Mouse (Mus musculus) kidney, adult 9 months (tissue): ENCODE measurements around the gene Clec12a.
"Not testable (repeated sequence)": the region's sequence is repeated elsewhere in the genome, so short reads cannot be mapped to it uniquely, and the experiment has no call there.

ENCODE experiments used
- DNase-seq: peaks from one replicate; pipeline ENCODE4 v3.0.0; 2022

The Clec12a gene

DNA sequence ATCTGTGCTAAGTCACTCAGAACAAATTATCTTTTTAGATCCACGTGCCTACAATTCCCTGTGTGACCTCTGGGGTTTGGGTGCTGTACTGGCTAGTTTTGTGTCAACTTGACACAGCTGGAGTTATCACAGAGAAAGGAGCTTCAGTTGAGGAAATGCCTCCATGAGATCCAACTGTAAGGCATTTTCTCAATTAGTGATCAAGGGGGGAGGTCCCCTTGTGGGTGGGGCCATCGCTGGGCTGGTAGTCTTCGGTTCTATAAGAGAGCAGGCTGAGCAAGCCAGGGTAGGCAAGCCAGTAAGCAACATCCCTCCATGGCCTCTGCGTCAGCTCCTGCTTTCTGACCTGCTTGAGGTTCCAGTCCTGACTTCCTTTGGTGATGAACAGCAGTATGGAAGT is at the start of gene Clec12a:
Gene Clec12a, plus strand, starts transcription at position 301 of the 400 bp plus-strand sequence.
- not testable (repeated sequence) for DNase-seq

DNA sequence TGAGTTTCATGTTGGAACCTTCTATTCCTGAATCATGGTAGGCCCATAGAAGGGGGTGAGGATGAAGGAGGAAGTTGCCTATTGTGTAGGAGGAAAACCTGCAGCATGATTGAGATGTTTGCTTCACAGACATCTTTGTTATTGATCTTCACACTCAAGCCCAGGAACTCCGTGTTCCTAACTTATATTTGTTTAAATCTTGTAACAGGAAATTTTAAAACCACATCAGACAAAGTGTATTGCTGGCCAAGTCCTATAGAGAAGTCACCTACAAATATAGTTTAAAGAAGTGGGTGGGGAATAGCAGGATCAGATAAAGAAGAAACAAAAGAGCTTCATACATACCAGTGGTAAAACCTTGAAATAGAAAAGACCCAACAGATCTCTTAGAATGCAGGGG is 38.3 kb upstream of the Clec12a start:
- DNase-seq: no peak

DNA sequence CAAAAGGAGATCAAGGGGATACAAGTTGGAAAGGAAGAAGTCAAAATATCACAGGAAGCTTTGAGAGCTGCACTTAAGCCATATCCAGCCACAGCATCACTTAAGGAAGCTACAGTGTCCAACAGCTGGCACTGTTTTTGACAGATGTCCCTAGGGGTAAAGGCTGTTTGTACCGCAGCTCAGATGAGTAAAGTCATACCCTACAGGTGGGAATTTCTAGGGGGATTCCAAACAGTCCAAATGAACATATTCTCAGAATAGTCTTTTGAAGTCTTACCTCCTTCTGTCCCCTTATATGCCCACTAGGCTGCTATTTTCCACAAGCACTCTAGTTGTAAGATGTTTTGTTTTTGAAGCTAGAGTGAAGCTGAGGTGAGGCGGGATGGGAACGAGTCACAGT is 30.0 kb upstream of the Clec12a start:
- no peak for DNase-seq

DNA sequence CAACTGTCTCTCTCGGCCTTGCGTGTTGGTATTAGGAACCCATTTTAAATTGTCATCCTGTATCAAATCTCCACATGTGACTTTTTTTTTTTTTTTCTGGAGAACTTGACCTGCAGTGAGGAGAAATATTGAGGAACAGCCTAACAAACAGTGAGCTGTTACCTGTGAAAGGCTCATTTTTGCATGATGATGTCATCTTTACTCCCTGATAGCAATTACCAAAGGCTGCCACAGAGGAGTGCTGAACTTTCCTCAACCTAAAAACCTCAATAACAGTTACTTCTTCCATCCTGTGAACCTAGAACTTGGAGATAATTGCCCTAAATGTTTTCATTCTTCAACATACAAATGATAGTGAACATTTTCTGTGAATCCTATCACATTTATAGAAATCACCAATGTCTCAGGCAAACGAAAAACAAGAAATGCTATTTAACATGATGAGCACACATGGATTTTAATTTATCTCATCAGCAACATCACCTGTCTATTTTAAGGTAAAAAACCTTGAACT is 27.8 kb upstream of the Clec12a start:
- DNase-seq: no peak

DNA sequence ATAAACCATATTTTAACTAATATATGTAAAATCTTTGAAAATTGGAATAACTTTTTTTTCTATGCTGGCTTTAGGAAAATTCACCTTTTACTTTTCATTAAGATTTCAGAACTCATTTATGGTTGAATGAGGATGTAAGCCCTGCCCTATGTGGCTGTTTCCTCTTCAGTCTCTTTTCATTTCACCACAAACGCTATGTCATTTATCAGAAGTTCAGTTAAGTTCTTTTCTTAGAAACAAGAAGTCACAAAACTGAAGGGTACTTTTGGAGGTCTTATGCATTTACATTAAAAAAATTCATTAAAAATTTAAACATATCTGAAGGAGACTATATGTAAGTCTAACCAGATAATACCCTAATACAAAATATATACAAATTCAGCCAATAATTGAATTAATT is 26.8 kb upstream of the Clec12a start:
- DNase-seq: no peak

DNA sequence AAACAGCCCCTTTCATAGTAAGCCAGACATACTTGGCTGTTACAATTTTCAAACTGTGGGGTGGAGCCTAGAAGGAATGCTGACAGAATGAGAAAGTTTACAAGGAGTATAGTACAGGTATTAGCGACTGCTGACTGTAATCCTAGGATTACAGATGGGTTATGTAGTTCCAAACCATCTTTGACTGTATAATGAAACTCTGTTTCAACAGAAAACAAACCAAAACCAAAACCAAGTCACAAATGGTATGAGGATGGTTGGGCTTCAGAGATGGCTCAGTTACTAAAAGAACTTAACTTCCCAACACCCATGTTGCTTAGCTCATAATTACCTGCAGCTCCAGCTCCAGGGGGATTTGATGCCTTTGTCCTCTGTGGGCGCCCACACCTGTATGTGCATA is 26.0 kb upstream of the Clec12a start:
- DNase-seq: no peak

GRCm38 (mm10) chr6:129318395-129318794 is 24.1 kb upstream of the Clec12a start:
- no peak for DNase-seq

- no peak for DNase-seq
Observed at GRCm38 (mm10) chr6:129319331-129319730, 23.2 kb upstream of the Clec12a start.

DNA sequence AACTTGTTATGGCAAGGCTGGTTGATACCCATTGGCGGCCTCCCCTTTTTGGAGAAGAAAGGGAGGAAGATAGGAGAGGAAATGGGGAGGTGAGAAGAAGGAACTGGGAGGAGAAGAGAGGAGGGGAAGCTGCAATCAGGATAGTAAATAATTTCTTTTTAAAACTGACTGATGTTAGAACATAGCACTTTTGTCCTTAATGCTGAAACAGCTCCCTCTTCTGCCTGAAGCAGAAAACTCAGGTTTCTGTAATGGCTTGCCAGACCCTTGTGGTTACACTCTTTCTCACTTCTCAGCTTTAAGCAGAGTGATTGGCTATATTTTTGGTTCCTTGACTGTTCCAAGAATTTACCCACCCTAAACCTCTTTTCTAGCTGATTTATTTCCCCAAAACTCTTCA is 16.5 kb upstream of the Clec12a start:
- DNase-seq: no peak

- DNase-seq: no peak
Observed at GRCm38 (mm10) chr6:129326568-129327150, 15.8 kb upstream of the Clec12a start.

DNA sequence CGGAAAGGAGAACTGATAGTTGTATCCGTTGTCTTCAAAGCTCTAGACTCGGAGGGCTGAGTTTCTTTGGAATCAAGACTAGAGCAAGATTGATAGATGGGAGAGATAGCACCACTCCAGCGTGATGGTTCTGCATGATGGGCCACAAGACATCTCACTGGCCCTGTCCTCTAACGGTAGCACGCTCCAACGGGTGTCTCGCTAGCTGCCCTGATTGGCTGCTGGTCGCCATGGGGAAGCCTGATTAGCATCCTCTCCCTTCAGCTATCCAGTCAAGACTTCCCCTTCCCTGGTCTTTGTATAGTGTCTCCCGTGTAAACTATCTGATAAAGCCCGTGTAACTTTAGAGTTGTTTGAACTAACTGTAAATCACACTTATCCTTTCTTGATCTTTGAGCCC is 10.9 kb upstream of the Clec12a start, which contains the start of gene 4922502D21Rik:
Gene 4922502D21Rik, minus strand, starts transcription at position 187 of the 400 bp plus-strand sequence.
- no peak for DNase-seq

GRCm38 (mm10) chr6:129333674-129334078 is 8.8 kb upstream of the Clec12a start:
- DNase-seq: peak; percentile 57

GRCm38 (mm10) chr6:129337751-129338150 is 4.7 kb upstream of the Clec12a start:
- DNase-seq: no peak

GRCm38 (mm10) chr6:129344408-129344807 is 1.9 kb downstream of the Clec12a start:
- no peak for DNase-seq

DNA sequence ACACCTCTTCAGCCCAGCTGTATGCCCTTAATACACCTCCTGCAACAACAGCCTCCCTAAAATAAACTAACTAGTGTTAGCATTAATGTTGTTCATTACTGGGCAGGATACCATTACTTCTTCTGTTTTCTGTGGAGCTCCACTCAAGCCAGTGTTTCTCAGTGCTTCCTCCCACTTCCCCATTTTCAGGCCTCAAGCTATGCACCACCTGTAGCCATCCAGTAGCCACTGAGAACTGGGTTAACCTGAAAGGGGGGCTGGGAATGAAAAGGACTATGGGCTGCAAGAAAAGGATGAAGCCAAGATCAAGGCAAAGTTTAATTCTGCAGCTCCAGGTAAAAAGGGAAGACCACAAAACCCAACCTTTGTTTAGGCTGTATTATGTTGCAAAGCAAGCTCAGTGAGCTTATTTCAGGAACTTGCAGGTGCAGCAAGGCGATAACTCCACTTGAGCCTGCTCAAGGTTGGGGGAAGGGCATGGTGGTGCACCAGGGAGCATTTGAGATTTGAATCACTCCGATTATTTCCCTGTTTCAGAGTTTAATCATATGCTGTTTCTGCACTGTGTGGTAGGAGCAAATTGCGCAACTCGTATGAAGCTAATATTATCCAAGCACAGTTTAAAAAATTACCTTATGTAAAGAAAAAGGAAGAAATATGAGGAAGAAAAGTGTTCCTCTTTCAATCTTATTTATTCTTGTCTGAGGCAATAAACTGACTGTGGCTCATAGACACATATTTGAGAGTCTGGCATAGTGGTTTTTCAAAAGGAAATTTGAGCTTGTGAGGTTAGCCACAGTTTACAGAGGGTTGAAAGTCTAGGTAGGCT is 7.2 kb downstream of the Clec12a start:
- DNase-seq: peak; percentile 27

DNA sequence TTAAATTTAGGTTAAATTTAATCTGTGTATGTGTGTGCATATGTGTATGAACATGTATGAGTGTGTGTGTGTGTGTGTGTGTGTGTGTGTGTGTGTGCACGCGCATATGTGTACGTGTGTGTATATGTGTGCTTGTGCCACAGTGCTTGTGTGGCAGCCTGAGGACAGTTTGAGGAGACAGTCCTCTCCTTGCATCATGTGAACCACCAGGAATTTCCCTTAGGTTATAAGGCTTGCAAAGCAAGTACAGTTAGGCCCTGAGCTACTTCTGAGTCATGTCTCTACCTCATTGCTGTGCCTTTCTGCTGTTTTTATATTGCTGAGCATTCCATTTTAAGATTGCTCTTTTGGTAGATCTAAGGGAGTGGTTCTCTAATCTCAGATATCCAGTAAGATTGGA is 8.6 kb downstream of the Clec12a start:
- DNase-seq: no peak

- DNase-seq: no peak
Observed at GRCm38 (mm10) chr6:129355774-129356173, 13.3 kb downstream of the Clec12a start.

- DNase-seq: no peak
Observed at GRCm38 (mm10) chr6:129356430-129356829, 13.9 kb downstream of the Clec12a start.

DNA sequence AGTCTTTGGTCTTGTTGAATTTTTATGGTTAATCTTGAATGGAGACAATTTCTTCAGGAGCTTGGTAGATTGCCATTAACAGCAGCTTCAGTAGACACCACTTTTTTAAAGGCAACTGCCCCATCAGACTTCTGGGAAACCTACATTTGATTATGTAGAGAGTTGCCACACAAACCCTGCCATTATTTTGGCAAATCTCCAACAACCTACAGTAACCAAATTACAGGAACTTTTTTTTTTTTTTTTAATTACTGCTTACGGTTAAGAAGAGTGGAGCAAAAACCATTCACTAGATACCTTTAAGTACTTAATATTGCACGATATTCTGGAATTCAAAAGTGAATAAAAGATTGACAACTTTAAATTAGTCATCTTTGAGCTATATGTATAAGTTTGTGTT is 17.0 kb downstream of the Clec12a start:
- DNase-seq: no peak

DNA sequence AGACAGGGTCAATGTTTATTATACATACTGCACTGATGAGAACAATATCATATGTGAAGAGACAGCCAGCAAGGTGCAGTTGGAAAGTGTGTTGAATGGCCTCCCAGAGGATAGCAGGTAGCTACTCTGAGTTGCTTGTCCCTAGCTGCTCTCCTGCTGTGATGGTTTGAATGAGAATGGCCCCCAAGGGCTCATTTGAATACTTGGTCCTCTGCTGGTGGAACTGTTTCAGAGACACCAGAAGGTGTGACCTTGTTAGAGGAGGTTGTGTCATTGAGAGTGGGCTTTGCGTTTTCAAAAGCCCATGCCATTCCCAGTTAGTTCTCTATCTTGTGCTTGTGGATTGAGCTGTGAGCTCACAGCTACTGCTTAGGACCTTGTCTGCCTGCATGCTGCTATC is 21.5 kb downstream of the Clec12a start:
- no peak for DNase-seq

- peak; percentile 41 for DNase-seq
Observed at GRCm38 (mm10) chr6:129365959-129366359, 23.5 kb downstream of the Clec12a start.

- no peak for DNase-seq
Observed at GRCm38 (mm10) chr6:129369374-129370132, 27.1 kb downstream of the Clec12a start.

GRCm38 (mm10) chr6:129374937-129375471 is 32.5 kb downstream of the Clec12a start:
- no peak for DNase-seq
